Comparison of ENCODE assay signal across 7 mouse cellular contexts in the genomic region with DNA sequence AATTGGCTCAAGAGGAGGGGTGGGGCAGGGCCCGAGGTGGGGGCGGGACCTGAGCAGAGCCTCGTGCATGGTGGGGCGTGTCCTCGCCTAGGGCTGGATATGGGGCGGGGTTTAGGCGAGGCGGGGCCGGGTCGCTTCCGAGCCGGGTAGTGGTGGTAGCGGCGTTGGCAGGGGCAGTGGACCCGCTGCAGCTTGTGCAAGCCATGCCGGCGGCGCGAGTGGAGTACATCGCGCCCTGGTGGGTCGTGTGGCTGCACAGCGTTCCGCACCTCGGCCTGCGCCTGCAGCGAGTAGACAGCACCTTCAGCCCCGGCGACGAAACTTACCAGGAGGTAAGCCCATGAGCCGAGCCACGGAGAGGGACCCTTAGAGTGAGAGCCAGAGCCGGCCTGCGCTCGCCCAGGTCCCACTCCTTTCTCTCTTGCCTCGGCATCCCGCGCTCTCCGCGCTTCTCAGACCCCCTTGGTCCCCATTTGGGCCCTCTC. TPM values are rescaled to one million over a fixed set of nuclear protein-coding genes. Genes with fewer than 3 reads are reported as not detected.
DNase-seq lines count a peak whose midpoint lies in the region; ATAC-seq and TF ChIP-seq lines count a peak whose summit lies in the region.

Gene Ttyh2, plus strand, starts transcription at position 91 of the 485 bp plus-strand sequence.

- 0 out of 2 replicates have a peak, but pooled peaks have one; percentile 30 for TF ChIP-seq POLR2A in cortical plate, adult 2 months (IDR thresholded peaks at IDR 0.05; ENCODE audit: extremely low read depth, insufficient read depth, low read length)

- H3K4me1 ChIP-seq in cortical plate, adult 2 months (ENCODE audit: control insufficient read depth, insufficient read depth, low read length) = 0 out of 2 replicates have a peak, but pooled peaks cover 3% of the 10 kb centered on the region

- intact Hi-C loops in gastrocnemius, postnatal 14 days (cut with DNase I; ENCODE audit: low total_unique reads) = loop anchor here (10.0 kb wide), 1 partner anchor 49 kb away; the partner anchor contains the start of gene Dnaic2
- intact Hi-C loops in left cerebral cortex, postnatal 25 days (cut with DNase I) = loop anchor here (5.0 kb wide), 2 partner anchors 52 to 122 kb away; partner anchors contain the start of genes Btbd17, Dnaic2 and Gpr142

- H3K4me3 ChIP-seq in cortical plate, adult 2 months (ENCODE audit: insufficient read depth, low read length) = peak within 1 kb of the TSS; percentile 46

- DNase-seq in adrenal gland, adult 8-10 months = peak; percentile 87
- DNase-seq in gastrocnemius, postnatal 14 days = peak; percentile 91
- peak; percentile 80 for DNase-seq in induced T-regulatory cell, adult 2 months (ENCODE audit: low read depth)
- DNase-seq in left cerebral cortex, postnatal 25 days (ENCODE audit: low spot score in 2 of 2) = peak; percentile 42 to 51
- peak; percentile 54 for DNase-seq in right cerebral cortex, postnatal 4 days

- H3K27ac ChIP-seq in cortical plate, adult 2 months (ENCODE audit: insufficient read depth, low read length) = peak within 1 kb of the TSS; percentile 24; the same call in 1 of the 2 replicates

- peak; percentile 60 for ATAC-seq in megakaryocyte-erythroid progenitor cell, adult 5-6 weeks (replicated peaks; ENCODE audit: low FRiP score, low TSS enrichment, poor library complexity, severe bottlenecking)

- no peak for TF ChIP-seq CTCF in cortical plate, adult 2 months (IDR thresholded peaks at IDR 0.05; ENCODE audit: extremely low read depth, insufficient read depth, low read length)

RNA-seq across cellular contexts. Expression of gene Ttyh2, which starts in this region (rescaled TPM):
- 100 to 1,000 TPM in 2 of 4 experiments, 10 to 100 TPM in 2; 75.1 to 107 (median 88.6) TPM for total RNA-seq in adrenal gland, adult 8-10 months (2022)
- polyA plus RNA-seq in cortical plate, adult 2 months (2012; rRNA removed) = 29.1 and 33.1 TPM in 2 replicates
- total RNA-seq in gastrocnemius, postnatal 14 days (2021) = 10 to 100 TPM; 32.9 to 48.2 TPM
- total RNA-seq in left cerebral cortex, postnatal 25 days (2021) = 10 to 100 TPM; 18.6 to 21.4 TPM
- 0.57 and 1.6 TPM in 2 replicates for total RNA-seq in megakaryocyte-erythroid progenitor cell, adult 5-6 weeks (2014; fragmentation: Nextera tagmentation)
- 1.4 TPM in 2 replicates for total RNA-seq in megakaryocyte-erythroid progenitor cell, adult 5-6 weeks (2017)

Comparison
In these comparisons a context has a peak if more than half of its experiments do, and no peak if none do; other contexts are left out.
1. Peak in every context shown above with its lines: DNase-seq, ATAC-seq, H3K4me3 ChIP-seq and H3K27ac ChIP-seq.
2. RNA of gene Ttyh2 (total RNA-seq): 75.1 to 107 TPM in adrenal gland, adult 8-10 months, 32.9 to 48.2 TPM in gastrocnemius, postnatal 14 days and 18.6 to 21.4 TPM in left cerebral cortex, postnatal 25 days; 0.57 to 1.6 TPM in megakaryocyte-erythroid progenitor cell, adult 5-6 weeks; every median in the first group is over 4 times any median in the second.